Mouse (Mus musculus) olfactory bulb, adult 2 months (tissue): ENCODE data around the gene Ascl2.

Experiments used
- CTCF ChIP-seq: fragments of 200-500 bp; IDR thresholded peaks from 2 replicates; pipeline ENCODE4 v1.5.1; 2012; ENCODE audit warnings: low read depth, mild to moderate bottlenecking, low read length, moderate library complexity; ENCODE audit not compliant: insufficient read depth
- POLR2A ChIP-seq: fragments of 200-500 bp; IDR thresholded peaks from 2 replicates; pipeline ENCODE4 v1.6.1; 2012; ENCODE audit warnings: mild to moderate bottlenecking, low read depth, low read length, moderate library complexity; ENCODE audit not compliant: insufficient read depth

- TF ChIP-seq POLR2A (no peak), CTCF (no peak)
Measured at GRCm38 (mm10) chr7:143014862-143015659, 46.0 kb upstream of the Ascl2 start.
